Mouse (Mus musculus) embryonic facial prominence, embryonic 14.5 days (tissue): ENCODE data around the gene E4f1. TPM values are rescaled to one million over a fixed set of nuclear protein-coding genes. Genes with fewer than 3 reads are reported as not detected.

Experiments used
- ATAC-seq: fragments of 200-750 bp; cut with Nextera tagmentation; 2 replicates; pipeline ENCODE4 v1.8.0; 2017; ENCODE audit warnings: low read depth, moderate number of reproducible peaks, moderate TSS enrichment
- DNase-seq: peaks from one replicate; pipeline ENCODE4 v3.0.0-alpha.2; 2015; ENCODE audit warnings: low spot score
- H3K27ac ChIP-seq: fragments of 300-500 bp; sonication (generic); replicated peaks from 2 replicates; pipeline ENCODE4 v1.5.1; 2014; ENCODE audit warnings: low read depth, mild to moderate bottlenecking, low read length, moderate library complexity
- H3K27me3 ChIP-seq: fragments of 300-500 bp; sonication (generic); replicated peaks from 2 replicates; pipeline ENCODE4 v1.6.1; 2014; ENCODE audit warnings: low read length; ENCODE audit not compliant: control insufficient read depth, insufficient read depth
- H3K36me3 ChIP-seq: fragments of 300-500 bp; sonication (generic); 2 replicates; pipeline ENCODE4 v1.6.1; 2014; ENCODE audit warnings: low read length, mixed read lengths; ENCODE audit not compliant: control insufficient read depth, insufficient read depth
- H3K4me1 ChIP-seq: fragments of 300-500 bp; sonication (generic); 2 replicates; pipeline ENCODE4 v1.6.1; 2014; ENCODE audit warnings: antibody characterized with exemption, low read length; ENCODE audit not compliant: control insufficient read depth, insufficient read depth
- H3K4me2 ChIP-seq: fragments of 300-500 bp; sonication (generic); 2 replicates; pipeline ENCODE4 v1.6.1; 2014; ENCODE audit warnings: low read depth, mild to moderate bottlenecking, low read length, moderate library complexity, mixed read lengths
- H3K4me3 ChIP-seq: fragments of 300-500 bp; sonication (generic); 2 replicates; pipeline ENCODE4 v1.5.1; 2014; ENCODE audit warnings: low read depth, mild to moderate bottlenecking, low read length
- H3K9ac ChIP-seq: fragments of 300-500 bp; sonication (generic); 2 replicates; pipeline ENCODE4 v1.6.1; 2014; ENCODE audit warnings: low read depth, mild to moderate bottlenecking, low read length, moderate library complexity, mixed read lengths
- H3K9me3 ChIP-seq: fragments of 300-500 bp; sonication (generic); 2 replicates; pipeline ENCODE4 v1.6.1; 2016; ENCODE audit warnings: low read length; ENCODE audit not compliant: control insufficient read depth
- WGBS: fragments of 180-500 bp; shearing (Covaris S2); extraction: QIAGEN DNeasy Blood & Tissue Kit; methylation state at CpG from one replicate; pipeline ENCODE4 v1.1.7; 2014; 5-methylcytosine and 5-hydroxymethylcytosine counted together
- polyA plus RNA-seq: library from polyadenylated mRNA; unstranded; fragments of >200 nt; fragmentation: Nextera tagmentation; extraction: Ambion mirVana; gene quantifications from 2 replicates; pipeline ENCODE4 v1.2.1, GENCODE M21; 2014

E4f1 gene
- polyA plus RNA-seq, 1 experiment from 2014 or later: 13.3 TPM

GRCm38 (mm10) chr17:24454756-24455522, 15.2 kb downstream of the E4f1 start:
- H3K27ac ChIP-seq: peak overlapping the region; percentile 97
- H3K4me1 ChIP-seq: peaks cover 11% of the 10 kb centered on the region; the same call in 1 of the 2 replicates
- peak overlapping the region; percentile 86 for H3K4me3 ChIP-seq
- H3K9ac ChIP-seq: peak overlapping the region; percentile 96
- DNase-seq (peak; percentile 99), ATAC-seq (peak; percentile 94)
- H3K9me3 ChIP-seq: no peaks in the 10 kb centered on the region
- WGBS: under 1% methylated on average over 47 of the region's 67 CpGs
- H3K36me3 ChIP-seq: peaks cover 7% of the 10 kb centered on the region
- no peaks in the 10 kb centered on the region for H3K27me3 ChIP-seq
- peak overlapping the region; percentile 60 for H3K4me2 ChIP-seq

GRCm38 (mm10) chr17:24454218-24454755, 15.8 kb downstream of the E4f1 start:
- Histone ChIP-seq H3K4me2 (peak overlapping the region; percentile 60), H3K9me3 (no peaks in the 10 kb centered on the region), H3K27ac (peak overlapping the region; percentile 97), H3K36me3 (peaks cover 14% of the 10 kb centered on the region), H3K4me3 (peak overlapping the region; percentile 86), H3K4me1 (peaks cover 11% of the 10 kb centered on the region; the same call in 1 of the 2 replicates), H3K9ac (peak overlapping the region; percentile 96), H3K27me3 (no peaks in the 10 kb centered on the region)
- peak; percentile 37 for DNase-seq
- ATAC-seq: no peak; the same call in 1 of the 2 replicates
- WGBS: 5% methylated on average over 14 of the region's 14 CpGs

GRCm38 (mm10) chr17:24453372-24453771, 16.7 kb downstream of the E4f1 start:
- peak overlapping the region; percentile 60; the same call in 1 of the 2 replicates for H3K4me2 ChIP-seq

GRCm38 (mm10) chr17:24451220-24451619, 18.9 kb downstream of the E4f1 start:
- no peak overlapping the region for H3K4me2 ChIP-seq
- peaks cover 11% of the 10 kb centered on the region; the same call in 1 of the 2 replicates for H3K4me1 ChIP-seq
- no peaks in the 10 kb centered on the region for H3K9me3 ChIP-seq
- WGBS: 99% methylated on average over 6 of the region's 6 CpGs
- H3K36me3 ChIP-seq: peaks cover 44% of the 10 kb centered on the region
- no peak overlapping the region for H3K4me3 ChIP-seq
- ATAC-seq: no peak
- H3K27ac ChIP-seq: no peak overlapping the region
- H3K9ac ChIP-seq: no peak overlapping the region
- DNase-seq: no peak
- no peaks in the 10 kb centered on the region for H3K27me3 ChIP-seq

More at GRCm38 (mm10) chr17:24453372-24453771, 16.7 kb downstream of the E4f1 start:
- 87% methylated on average over 2 of the region's 2 CpGs for WGBS
- ATAC-seq (no peak), DNase-seq (no peak)
- no peaks in the 10 kb centered on the region for H3K9me3 ChIP-seq
- H3K27me3 ChIP-seq: no peaks in the 10 kb centered on the region
- no peak overlapping the region for H3K9ac ChIP-seq
- peaks cover 23% of the 10 kb centered on the region for H3K36me3 ChIP-seq
- no peak overlapping the region for H3K27ac ChIP-seq
- H3K4me3 ChIP-seq: no peak overlapping the region
- H3K4me1 ChIP-seq: peaks cover 11% of the 10 kb centered on the region; the same call in 1 of the 2 replicates

- no peak for ATAC-seq
- no peaks in the 10 kb centered on the region for H3K27me3 ChIP-seq
- no peak overlapping the region for H3K9ac ChIP-seq
- no peak overlapping the region for H3K4me3 ChIP-seq
- WGBS: 96% methylated on average over 6 of the region's 6 CpGs
- peaks cover 8% of the 10 kb centered on the region; the same call in 1 of the 2 replicates for H3K4me1 ChIP-seq
- DNase-seq: no peak
- H3K9me3 ChIP-seq: no peaks in the 10 kb centered on the region
- no peak overlapping the region for H3K4me2 ChIP-seq
- no peak overlapping the region for H3K27ac ChIP-seq
- H3K36me3 ChIP-seq: peaks cover 61% of the 10 kb centered on the region
Measured at GRCm38 (mm10) chr17:24449507-24449906, 20.6 kb downstream of the E4f1 start.

GRCm38 (mm10) chr17:24446590-24446989, 23.5 kb downstream of the E4f1 start:
- Histone ChIP-seq H3K9ac (no peak overlapping the region), H3K4me3 (no peak overlapping the region), H3K36me3 (peaks cover 84% of the 10 kb centered on the region), H3K27ac (no peak overlapping the region), H3K4me1 (no peaks in the 10 kb centered on the region), H3K27me3 (no peaks in the 10 kb centered on the region), H3K9me3 (no peaks in the 10 kb centered on the region), H3K4me2 (no peak overlapping the region)
- WGBS: 93% methylated on average over 8 of the region's 8 CpGs
- ATAC-seq: no peak
- no peak for DNase-seq

GRCm38 (mm10) chr17:24443409-24443808, 26.7 kb downstream of the E4f1 start:
- 90% methylated on average over 4 of the region's 4 CpGs for WGBS
- Histone ChIP-seq H3K27me3 (no peaks in the 10 kb centered on the region), H3K4me3 (no peak overlapping the region), H3K9ac (no peak overlapping the region), H3K9me3 (no peaks in the 10 kb centered on the region), H3K27ac (no peak overlapping the region), H3K36me3 (peaks cover 92% of the 10 kb centered on the region), H3K4me1 (no peaks in the 10 kb centered on the region), H3K4me2 (no peak overlapping the region)
- no peak for ATAC-seq
- no peak for DNase-seq

GRCm38 (mm10) chr17:24442632-24443155, 27.4 kb downstream of the E4f1 start, which contains the start of gene Dnase1l2:
TSS of gene Dnase1l2 (minus strand) at chr17:24443105.
- H3K27me3 ChIP-seq: no peaks in the 10 kb centered on the region
- no peak for DNase-seq
- no peaks in the 10 kb centered on the region for H3K4me1 ChIP-seq
- no peaks in the 10 kb centered on the region for H3K9me3 ChIP-seq
- H3K9ac ChIP-seq: no peak within 1 kb of the TSS
- H3K27ac ChIP-seq: no peak within 1 kb of the TSS
- H3K36me3 ChIP-seq: peaks cover 92% of the 10 kb centered on the region
- no peak within 1 kb of the TSS for H3K4me2 ChIP-seq
- 0 out of 2 replicates have a peak, but pooled peaks have one; percentile 30 for ATAC-seq
- WGBS: 77% methylated on average over 7 of the region's 7 CpGs
- H3K4me3 ChIP-seq: no peak within 1 kb of the TSS
